Mouse (Mus musculus) hindbrain, embryonic 13.5 days (tissue): ENCODE data around the gene Zfp646. TPM values are rescaled to one million over a fixed set of nuclear protein-coding genes. Genes with fewer than 3 reads are reported as not detected.

ENCODE experiments used
- polyA plus RNA-seq: library from polyadenylated mRNA; unstranded; fragments of >200 nt; fragmentation: Nextera tagmentation; extraction: Ambion mirVana; gene quantifications from 2 replicates; pipeline ENCODE4 v1.2.1, GENCODE M21; 2015

The Zfp646 gene
- polyA plus RNA-seq, 1 experiment from 2014 or later = 11.0 TPM

Other genes with a start within 250 kb of the Zfp646 start
- gene Bcl7c, start 167.3 kb upstream of the Zfp646 start, polyA plus RNA-seq = 47.0 and 50.8 TPM in 2 replicates
- gene Ctf1, start 163.5 kb upstream of the Zfp646 start, polyA plus RNA-seq = 2.8 and 3.3 TPM in 2 replicates
- 0.18 TPM in 1 of 2 replicates, not detected in the other for gene Ctf2, start 144.1 kb upstream of the Zfp646 start, polyA plus RNA-seq
- 9.0 and 9.3 TPM in 2 replicates for gene Fbxl19, start 131.7 kb upstream of the Zfp646 start, polyA plus RNA-seq
- 8.0 and 9.1 TPM in 2 replicates for gene Orai3, start 106.4 kb upstream of the Zfp646 start, polyA plus RNA-seq
- 17.8 and 20.9 TPM in 2 replicates for gene Setd1a, start 99.6 kb upstream of the Zfp646 start, polyA plus RNA-seq
- not detected in 2 replicates for gene Gm49388, start 90.6 kb upstream of the Zfp646 start, polyA plus RNA-seq
- 9.6 TPM in 2 replicates for gene Hsd3b7, start 75.6 kb upstream of the Zfp646 start, polyA plus RNA-seq
- 22.2 and 24.3 TPM in 2 replicates for gene Stx4a, start 51.9 kb upstream of the Zfp646 start, polyA plus RNA-seq
- 38.7 and 40.9 TPM in 2 replicates for gene Stx1b, start 51.7 kb upstream of the Zfp646 start, polyA plus RNA-seq
- 37.9 and 39.3 TPM in 2 replicates for gene Zfp668, start 607 bp downstream of the Zfp646 start, polyA plus RNA-seq
- gene Prss53, start 14.7 kb downstream of the Zfp646 start, polyA plus RNA-seq = 0.58 and 0.82 TPM in 2 replicates
- 0.61 TPM in 1 of 2 replicates, not detected in the other for gene Gm21974, start 19.2 kb downstream of the Zfp646 start, polyA plus RNA-seq
- gene Vkorc1, start 19.4 kb downstream of the Zfp646 start, polyA plus RNA-seq = 67.6 and 71.1 TPM in 2 replicates
- 59.7 and 66.8 TPM in 2 replicates for gene Bckdk, start 27.9 kb downstream of the Zfp646 start, polyA plus RNA-seq
- gene Kat8, start 36.3 kb downstream of the Zfp646 start, polyA plus RNA-seq = 47.1 and 50.9 TPM in 2 replicates
- gene Prss8, start 53.9 kb downstream of the Zfp646 start, polyA plus RNA-seq = 0.26 and 0.30 TPM in 2 replicates
- 11.8 and 13.3 TPM in 2 replicates for gene Prss36, start 70.5 kb downstream of the Zfp646 start, polyA plus RNA-seq
- gene Fus, start 91.2 kb downstream of the Zfp646 start, polyA plus RNA-seq = 397 and 402 TPM in 2 replicates
- gene Pycard, start 117.6 kb downstream of the Zfp646 start, polyA plus RNA-seq = 6.5 and 8.2 TPM in 2 replicates
- 0.13 TPM in 1 of 2 replicates, not detected in the other for gene Trim72, start 127.7 kb downstream of the Zfp646 start, polyA plus RNA-seq
- gene Itgam, start 186.4 kb downstream of the Zfp646 start, polyA plus RNA-seq = 1.1 and 1.4 TPM in 2 replicates
- gene Gm49368, start 186.5 kb downstream of the Zfp646 start, polyA plus RNA-seq = not detected in 2 replicates